Mouse (Mus musculus) retina, adult 2 months (tissue): ENCODE results near the gene Psma5.

Source experiments
- DNase-seq: peaks from one replicate; pipeline ENCODE4 v3.0.0-alpha.2; 2012; ENCODE audit warnings: low read depth, low spot score

Psma5 gene

DNA sequence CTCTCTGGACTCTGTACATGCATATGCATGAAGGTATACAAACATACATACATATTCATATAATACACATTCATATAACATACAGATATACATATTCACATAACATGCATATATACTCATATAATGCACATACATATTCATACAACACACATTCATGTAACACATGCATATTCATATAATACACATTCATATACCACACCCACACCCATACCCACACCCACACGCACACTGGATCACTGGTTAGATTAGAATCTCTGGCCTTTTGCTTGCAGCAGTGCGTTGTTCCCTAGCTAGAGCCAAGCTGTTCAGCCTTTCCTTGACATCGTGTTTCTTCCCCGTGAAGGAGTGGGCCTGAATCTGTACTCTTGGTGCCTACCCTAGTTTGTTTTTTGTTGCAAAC is 48.0 kb downstream of the Psma5 start:
- DNase-seq = no peak

DNA sequence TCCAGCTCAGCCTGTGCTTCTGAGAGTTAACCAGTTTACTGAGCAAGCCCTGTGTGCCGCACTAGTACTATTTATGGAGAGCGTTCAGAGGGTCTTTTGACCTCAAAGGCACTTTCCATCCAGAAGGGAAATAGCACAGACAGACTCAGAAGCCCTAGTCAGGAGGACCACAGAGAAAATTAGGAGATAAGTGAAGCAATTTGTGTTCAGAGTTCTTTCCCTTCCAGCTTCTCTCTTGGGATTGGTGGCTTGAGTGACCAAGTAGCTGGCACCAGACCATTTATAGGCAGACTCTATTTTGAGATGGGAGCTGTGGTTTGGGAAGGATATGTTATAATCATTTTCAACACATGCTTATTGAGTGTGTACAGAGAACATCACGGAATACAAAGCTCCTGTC is 49.7 kb downstream of the Psma5 start:
- DNase-seq = no peak

DNA sequence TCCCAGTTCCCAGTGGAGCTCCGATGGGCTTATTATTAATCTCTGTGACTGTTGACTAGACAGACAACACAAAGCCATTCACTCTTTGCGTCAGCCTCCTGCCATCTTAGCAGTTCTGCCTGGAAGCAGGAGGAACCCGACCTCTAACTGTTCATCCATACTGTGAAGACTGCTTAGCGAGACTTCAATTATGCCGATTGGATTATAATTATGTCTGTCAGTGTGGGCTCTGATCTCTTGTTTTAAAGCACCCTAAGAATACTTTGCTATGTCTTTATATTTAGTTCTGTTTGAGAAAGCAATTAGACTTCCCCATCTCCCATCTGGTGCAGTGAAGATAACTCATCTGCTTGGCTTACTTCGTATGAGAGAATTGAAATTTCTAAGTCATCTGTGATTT is 50.8 kb downstream of the Psma5 start:
- no peak for DNase-seq

DNA sequence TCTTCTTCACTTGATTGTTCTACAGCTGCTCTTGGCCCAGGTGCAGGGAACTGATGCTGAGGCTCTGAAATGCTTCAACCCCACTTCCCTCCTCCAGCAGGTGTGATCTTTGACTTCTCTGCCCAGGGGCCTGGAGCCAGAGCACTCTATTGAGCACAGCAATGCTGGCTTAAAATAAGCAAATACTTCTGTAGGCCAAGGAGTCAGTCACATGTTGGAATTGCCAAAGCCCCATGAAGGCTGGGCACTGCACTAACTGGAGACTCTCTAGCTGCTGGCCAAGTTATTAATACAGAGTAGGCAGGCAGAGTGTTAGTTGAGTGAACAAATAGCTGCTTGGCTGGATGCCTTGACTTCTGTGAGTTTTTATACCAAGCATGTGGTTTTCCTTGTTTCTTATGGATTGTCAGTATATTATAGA is 54.2 kb downstream of the Psma5 start:
- no peak for DNase-seq

DNA sequence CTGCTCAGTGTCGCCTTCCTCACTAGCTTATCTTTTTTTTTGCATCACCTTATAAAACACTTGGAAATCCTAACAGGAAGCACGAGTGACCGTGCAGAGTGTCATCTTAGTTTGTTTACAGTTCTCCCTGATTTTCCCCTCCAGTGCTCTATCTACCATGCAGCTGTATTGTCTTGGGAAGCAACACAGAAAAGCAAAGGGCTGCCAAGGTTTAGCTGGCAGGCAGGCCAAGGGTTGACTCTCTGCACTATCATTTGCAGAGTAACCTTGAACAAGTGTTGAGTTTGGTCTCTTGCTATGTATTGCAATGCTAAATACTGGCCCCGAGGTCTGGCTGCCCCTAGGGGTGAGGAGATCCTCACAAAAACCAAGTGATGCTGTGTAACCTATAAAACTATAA is 55.0 kb downstream of the Psma5 start:
- no peak for DNase-seq

DNA sequence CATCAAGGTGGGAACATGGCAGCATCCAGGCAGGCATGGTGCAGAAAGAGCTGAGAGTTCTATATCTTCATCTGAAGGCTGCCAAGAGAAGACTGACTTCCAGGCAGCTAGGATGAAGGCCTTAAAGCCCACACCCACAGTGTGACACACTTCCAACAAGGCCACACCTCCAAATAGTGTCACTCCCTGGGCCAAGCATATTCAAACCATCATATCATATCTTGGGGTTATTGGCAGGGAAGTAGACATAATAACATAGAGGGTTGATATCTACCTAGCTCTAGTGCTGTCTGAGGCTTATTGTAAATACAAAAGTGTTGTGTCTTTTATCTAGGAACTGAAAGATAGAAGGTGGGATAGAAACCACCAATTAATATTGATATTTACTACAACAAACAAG is 55.7 kb downstream of the Psma5 start:
- no peak for DNase-seq

DNA sequence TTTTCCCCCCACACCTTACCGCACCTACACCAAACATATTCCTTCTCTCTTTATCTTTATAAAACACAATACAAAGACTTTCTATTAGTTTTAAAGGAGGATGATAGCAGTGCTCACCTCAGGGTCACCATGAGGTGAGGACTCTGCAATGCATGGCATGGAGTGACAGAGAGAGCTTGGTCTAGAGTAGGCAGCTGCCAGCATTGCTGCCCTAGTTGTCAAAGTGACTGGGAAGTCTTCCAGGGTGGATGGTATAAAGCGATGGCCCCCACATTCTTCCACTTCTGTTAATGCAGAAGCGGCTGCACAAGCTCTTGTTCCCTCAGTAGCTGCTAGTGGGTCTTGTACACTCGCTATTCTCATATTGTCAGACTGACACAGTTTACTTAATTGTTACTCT is 56.4 kb downstream of the Psma5 start:
- no peak for DNase-seq

DNA sequence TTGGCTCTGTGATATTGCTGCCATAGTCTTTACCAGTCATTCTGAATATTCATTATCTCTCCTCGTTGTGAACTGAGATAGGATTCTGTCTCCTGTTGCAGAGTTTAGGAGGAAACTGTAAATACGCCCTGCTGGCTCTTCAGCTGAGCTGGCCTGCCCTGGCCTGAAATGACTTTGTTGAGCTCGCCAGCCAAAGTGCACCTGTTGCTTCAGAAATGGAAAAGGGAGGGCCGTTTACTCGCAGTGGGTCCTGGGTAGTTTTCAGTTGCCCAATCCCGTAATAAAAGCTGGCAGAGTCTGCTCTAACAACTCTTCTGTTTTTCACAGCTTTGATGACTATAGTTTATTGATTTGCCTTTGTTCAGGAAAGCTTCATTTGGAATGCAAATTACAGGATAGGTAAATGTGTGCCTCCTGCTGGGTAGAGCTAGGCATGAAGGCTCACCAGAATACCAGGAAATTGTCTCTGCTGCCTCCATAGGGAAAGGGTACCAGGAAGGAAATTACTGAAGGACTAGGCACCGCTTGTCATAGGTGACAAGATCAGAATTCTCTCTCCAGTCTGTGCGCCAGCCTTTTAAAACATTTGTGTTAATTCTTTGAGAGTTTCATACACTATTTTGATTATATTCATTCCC is 57.4 kb downstream of the Psma5 start:
- no peak for DNase-seq

DNA sequence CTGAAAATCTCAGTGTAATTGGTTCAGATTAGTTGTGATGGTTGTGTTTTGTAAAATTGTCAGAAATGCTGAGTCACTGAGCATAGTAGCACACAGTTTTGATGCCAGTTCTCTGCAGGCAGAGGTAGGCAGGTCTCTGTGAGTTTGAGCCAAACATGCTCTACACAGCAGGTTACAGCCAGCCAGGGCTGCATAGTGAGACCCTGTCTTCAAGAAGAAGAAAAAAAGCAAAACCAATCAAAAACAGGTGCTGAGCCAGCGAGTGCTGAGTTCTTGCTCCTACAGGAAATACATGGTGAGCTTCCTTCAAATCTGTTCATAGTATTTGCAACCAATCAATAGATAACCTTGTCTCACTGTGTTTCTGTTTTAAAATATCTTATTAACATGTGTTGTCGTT is 61.8 kb downstream of the Psma5 start:
- DNase-seq = no peak

DNA sequence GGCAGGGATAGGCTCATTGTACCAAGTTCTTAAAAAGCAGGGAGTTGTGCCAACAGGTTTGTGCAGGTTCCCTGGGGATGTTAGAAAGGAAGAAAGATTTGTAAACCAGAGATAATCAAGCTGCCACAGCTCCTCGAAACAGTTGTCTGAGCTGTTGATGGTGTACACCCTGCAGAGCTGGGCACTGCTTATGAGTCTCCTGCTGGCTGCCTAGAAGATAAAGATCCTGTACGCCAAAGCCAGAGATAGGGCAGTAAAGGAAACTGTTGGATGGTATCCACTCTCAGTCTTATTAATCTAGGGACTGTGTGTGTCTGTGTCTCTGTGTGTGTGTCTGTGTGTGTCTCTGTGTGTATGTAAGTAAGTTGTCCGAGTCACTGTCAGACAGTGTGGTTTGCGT is 64.9 kb downstream of the Psma5 start:
- no peak for DNase-seq

DNA sequence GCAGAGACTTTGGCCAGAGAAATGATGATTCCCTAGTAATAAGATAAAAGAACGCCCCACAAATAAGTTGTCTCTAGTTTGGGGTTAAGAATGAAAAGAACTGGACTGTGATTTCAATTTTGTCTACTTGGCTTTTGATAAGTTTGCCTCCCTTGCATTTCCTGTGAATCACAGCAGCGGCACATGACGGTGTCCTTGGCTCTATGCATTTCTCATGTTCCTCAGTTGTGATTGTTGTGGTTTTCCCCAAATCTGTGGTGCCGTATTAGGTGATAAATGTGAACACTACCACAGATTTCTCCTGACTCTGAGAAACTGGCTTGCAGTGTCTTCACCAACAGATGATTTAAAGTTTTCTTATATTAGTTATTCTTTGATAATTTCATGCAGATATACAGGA is 65.4 kb downstream of the Psma5 start:
- no peak for DNase-seq

DNA sequence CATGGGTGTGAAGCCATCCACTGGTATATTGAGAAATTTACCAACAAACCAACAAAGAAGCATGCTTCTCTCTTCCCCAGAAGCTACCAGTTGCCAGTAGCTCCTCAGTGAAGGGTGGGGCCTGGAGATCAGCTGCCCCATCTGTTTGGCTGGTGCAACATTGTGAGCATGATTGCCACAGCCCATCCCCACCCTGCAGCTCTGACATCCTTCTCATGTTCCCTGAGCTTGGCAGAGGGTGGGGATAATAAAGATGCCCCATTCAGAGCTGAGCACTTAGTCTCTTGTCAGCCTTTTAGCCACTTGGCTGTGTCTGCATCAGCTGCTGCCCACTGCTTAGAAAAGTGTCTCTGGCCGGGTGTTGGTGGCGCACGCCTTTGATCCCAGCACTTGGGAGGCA is 66.2 kb downstream of the Psma5 start:
- no peak for DNase-seq

DNA sequence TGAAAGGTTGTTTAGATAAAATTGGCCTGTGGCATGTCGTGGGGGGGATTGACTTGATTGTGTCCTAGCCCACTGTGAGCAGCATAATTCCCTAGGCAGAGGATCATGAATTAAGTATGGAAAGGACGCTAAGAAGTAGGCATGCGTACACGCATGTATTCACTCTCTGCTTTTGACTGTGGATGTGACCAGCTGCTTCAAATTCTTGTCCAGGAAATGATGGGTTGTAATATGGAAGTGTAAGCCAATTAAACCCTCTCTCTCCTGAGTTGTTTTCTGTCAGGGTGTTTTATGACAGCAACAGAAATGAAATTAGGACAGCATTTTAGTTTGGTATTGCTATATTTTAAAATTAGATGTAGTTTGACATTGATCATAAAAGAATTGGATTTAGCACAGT is 68.1 kb downstream of the Psma5 start:
- no peak for DNase-seq

DNA sequence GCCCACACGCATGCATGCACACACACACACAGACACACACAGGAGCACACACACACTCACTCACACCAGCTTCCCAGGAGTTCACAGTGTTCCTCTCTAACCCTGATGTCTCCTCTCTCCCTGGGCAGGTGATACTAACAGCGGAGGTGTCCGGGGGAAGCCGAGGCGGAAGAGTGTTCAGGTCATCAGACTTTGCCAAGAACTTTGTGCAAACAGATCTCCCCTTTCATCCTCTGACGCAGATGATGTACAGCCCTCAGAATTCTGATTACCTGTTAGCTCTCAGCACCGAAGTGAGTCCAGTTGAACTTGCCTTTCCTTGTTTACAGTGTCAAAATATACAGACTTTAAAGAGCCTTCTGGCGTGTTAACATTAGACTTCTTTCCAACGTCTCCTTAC is 68.8 kb downstream of the Psma5 start:
- DNase-seq = no peak

DNA sequence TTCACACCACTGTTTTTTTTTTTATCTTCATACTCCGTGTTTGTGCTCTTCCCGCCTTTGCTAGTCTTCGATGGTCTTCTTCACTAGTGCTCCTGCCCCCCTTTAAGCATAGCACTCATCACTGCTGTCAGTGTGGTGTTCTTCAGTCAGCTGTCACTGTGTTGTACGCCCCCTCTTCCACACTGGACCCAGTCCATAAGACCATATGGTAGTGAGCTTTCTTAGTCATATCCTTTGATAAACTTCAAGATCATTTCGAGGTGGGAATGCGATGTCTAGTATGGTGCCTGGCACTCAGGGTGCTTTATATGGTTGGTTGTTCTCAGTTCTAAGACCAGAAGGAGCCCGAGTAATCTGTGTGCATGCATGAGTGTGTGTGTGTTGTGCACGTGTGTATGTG is 70.5 kb downstream of the Psma5 start:
- no peak for DNase-seq

DNA sequence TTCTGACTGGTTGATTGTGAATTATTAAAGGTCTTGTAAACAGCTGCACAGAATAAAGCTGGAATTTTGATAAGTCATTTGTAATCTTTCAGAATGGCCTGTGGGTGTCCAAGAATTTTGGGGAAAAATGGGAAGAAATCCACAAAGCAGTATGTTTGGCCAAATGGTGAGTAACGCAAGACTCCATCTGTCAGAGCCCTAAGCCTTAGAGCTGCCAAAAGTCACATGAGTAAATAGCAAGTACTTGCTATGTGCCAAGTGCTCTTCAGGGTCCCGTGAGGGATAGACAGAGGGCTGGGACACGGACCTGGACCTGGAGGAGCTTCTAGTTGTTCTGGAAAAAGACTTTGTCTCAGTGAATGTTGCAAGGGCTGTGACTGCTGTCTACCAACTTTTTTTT is 71.2 kb downstream of the Psma5 start:
- no peak for DNase-seq

DNA sequence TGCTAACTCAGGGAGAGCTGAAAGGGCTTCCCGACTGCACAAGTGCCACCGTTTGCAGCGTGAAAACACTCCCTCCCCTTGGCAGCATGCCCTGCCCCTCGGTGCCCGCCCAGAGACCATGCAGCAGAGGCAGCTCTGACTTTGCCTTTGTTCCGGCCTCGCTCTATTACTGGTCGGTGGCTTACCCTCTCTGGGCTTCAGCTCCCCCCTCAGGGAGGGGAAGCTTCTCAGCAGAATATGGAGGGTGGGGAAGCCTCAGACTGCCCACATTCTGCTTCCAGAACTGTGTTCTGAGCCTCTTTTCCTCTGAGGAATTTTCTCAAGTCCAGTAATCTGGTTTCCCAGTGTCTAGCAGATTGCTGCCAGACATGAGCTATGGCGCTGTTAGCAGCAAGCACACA is 71.7 kb downstream of the Psma5 start:
- DNase-seq = no peak
